Mouse (Mus musculus): ENCODE measurements around the gene Hdhd5. TPM values are rescaled to one million over a fixed set of nuclear protein-coding genes. Genes with fewer than 3 reads are reported as not detected.

Gene Hdhd5
- polyA plus RNA-seq, 1 experiment from 2014 or later = 15.8 TPM

DNA sequence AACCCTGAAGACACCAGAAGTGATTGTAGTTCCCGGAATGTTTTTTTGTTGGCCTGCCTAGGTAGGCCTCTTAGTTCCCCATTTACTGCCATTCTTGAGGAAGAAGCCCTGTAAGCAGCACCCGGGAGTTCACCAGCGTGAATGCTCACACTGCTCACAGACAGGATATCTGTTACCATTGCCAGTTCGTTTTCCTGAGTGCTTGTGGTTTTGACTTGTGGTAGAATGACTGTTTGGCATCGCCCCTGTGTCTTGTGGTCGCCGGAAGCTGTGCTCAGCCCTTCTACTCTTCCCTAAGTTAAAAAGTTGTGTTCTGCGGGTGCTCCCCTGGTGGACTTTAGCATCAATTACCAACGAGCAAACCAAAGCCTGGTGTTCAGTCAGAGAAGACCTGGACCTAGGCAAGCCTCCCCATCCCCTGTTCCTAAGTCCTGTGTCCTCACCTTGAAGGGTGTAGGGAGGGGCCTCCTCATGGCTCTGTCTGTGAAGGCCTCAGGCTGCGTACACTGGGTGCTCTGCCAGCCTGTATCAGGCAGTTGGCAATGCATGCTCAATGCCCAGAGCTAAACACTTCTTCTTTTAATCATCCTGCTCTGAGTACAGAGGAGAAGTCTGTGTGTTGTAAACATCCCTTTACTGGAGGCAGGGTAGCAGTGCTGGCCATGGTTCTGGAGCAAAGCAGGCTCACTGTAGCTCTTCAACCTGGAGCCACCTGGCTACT lies 64.3 kb downstream of the Hdhd5 start:
- WGBS = 73% methylated on average over 10 of the region's 10 CpGs
- ATAC-seq = no peak

DNA sequence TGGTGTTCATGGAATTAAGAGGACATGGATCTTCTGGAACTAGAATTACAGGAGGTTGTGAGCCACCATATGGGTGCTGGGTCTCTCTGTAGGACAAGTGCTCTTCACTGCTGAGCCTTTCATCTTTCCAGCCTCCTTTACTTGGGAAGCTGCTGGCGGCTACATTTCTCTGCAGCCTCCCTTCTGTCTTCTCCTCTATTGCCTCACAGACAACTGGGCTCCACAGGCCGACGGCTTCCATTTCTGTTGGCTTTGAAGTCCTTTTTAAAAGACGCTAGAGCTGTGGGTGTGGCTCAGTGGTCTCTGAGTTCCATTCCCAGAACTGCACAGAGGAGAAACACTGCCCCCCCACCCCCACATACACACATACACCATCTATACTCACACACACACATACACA lies 65.7 kb downstream of the Hdhd5 start:
- H3K36me3 ChIP-seq (ENCODE audit: control insufficient read depth, insufficient read depth, low read length) = no peaks in the 10 kb centered on the region
- peaks cover 10% of the 10 kb centered on the region for H3K4me1 ChIP-seq (ENCODE audit: control insufficient read depth, insufficient read depth, low read length)
- no peak overlapping the region for H3K9ac ChIP-seq (ENCODE audit: low read depth, low read length)
- H3K9me3 ChIP-seq (ENCODE audit: control insufficient read depth, low read length) = no peaks in the 10 kb centered on the region
- WGBS = 53% methylated on average over 4 of the region's 4 CpGs
- H3K27ac ChIP-seq (ENCODE audit: low read length) = no peak overlapping the region
- no peak for ATAC-seq
- peaks cover 15% of the 10 kb centered on the region; the same call in 1 of the 2 replicates for H3K27me3 ChIP-seq (replicated peaks; ENCODE audit: control insufficient read depth, insufficient read depth, low read length)
- no peak overlapping the region for H3K4me2 ChIP-seq (ENCODE audit: low read depth, low read length)
- H3K4me3 ChIP-seq (ENCODE audit: low read length) = no peak overlapping the region

More for the DNA sequence above, 64.3 kb downstream of the Hdhd5 start:
- Histone ChIP-seq H3K9me3 (ENCODE audit: control insufficient read depth, low read length) (no peaks in the 10 kb centered on the region), H3K4me1 (ENCODE audit: control insufficient read depth, insufficient read depth, low read length) (peaks cover 10% of the 10 kb centered on the region), H3K4me2 (ENCODE audit: low read depth, low read length) (no peak overlapping the region), H3K9ac (ENCODE audit: low read depth, low read length) (no peak overlapping the region), H3K27me3 (replicated peaks; ENCODE audit: control insufficient read depth, insufficient read depth, low read length) (peaks cover 10% of the 10 kb centered on the region; the same call in 1 of the 2 replicates), H3K27ac (ENCODE audit: low read length) (no peak overlapping the region), H3K36me3 (ENCODE audit: control insufficient read depth, insufficient read depth, low read length) (no peaks in the 10 kb centered on the region), H3K4me3 (ENCODE audit: low read length) (no peak overlapping the region)

DNA sequence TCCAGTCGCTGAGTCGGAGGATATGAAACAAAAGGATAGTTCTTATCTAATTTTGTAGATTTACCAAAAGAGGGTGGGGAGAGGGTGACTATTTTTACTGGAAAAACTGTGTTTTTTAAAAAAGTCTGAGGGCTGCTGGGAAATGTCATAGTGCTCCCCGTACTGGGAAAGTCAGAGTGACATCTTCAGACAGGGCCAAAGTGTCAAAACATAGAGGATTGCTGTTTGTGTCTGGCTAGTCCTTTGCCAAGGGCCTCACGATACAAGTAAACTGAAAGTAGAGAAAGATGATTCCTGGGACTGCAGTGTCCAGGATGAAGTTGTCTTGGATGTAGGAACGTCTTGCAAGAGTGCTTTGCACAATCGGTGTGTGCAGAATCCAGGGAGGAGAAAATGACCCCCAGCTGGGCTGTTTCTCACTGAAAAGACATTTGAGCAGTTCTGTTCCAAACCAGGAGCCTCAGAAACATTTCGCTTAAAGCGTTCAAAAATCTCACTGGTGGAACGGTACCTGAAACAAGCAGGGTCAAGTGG lies 66.6 kb downstream of the Hdhd5 start:
- ATAC-seq = no peak
- H3K4me2 ChIP-seq (ENCODE audit: low read depth, low read length) = peak overlapping the region; percentile 87; the same call in 1 of the 2 replicates
- no peak overlapping the region for H3K27ac ChIP-seq (ENCODE audit: low read length)
- no peak overlapping the region for H3K9ac ChIP-seq (ENCODE audit: low read depth, low read length)
- H3K27me3 ChIP-seq (replicated peaks; ENCODE audit: control insufficient read depth, insufficient read depth, low read length) = peaks cover 15% of the 10 kb centered on the region; the same call in 1 of the 2 replicates
- H3K4me1 ChIP-seq (ENCODE audit: control insufficient read depth, insufficient read depth, low read length) = peaks cover 10% of the 10 kb centered on the region
- no peaks in the 10 kb centered on the region for H3K36me3 ChIP-seq (ENCODE audit: control insufficient read depth, insufficient read depth, low read length)
- WGBS = 52% methylated on average over 9 of the region's 9 CpGs
- peak overlapping the region; percentile 73 for H3K4me3 ChIP-seq (ENCODE audit: low read length)
- H3K9me3 ChIP-seq (ENCODE audit: control insufficient read depth, low read length) = no peaks in the 10 kb centered on the region

GRCm38 (mm10) chr6:120463884-120464283 lies 67.2 kb downstream of the Hdhd5 start:
- H3K27ac ChIP-seq (ENCODE audit: low read length) = no peak overlapping the region
- peak overlapping the region; percentile 73 for H3K4me3 ChIP-seq (ENCODE audit: low read length)
- no peaks in the 10 kb centered on the region for H3K36me3 ChIP-seq (ENCODE audit: control insufficient read depth, insufficient read depth, low read length)
- 9% methylated on average over 11 of the region's 11 CpGs for WGBS
- ATAC-seq = 0 out of 2 replicates have a peak, but pooled peaks have one; percentile 16
- peak overlapping the region; percentile 87 for H3K4me2 ChIP-seq (ENCODE audit: low read depth, low read length)
- H3K4me1 ChIP-seq (ENCODE audit: control insufficient read depth, insufficient read depth, low read length) = peaks cover 10% of the 10 kb centered on the region
- peak overlapping the region; percentile 77 for H3K9ac ChIP-seq (ENCODE audit: low read depth, low read length)
- H3K9me3 ChIP-seq (ENCODE audit: control insufficient read depth, low read length) = no peaks in the 10 kb centered on the region
- peaks cover 15% of the 10 kb centered on the region; the same call in 1 of the 2 replicates for H3K27me3 ChIP-seq (replicated peaks; ENCODE audit: control insufficient read depth, insufficient read depth, low read length)

DNA sequence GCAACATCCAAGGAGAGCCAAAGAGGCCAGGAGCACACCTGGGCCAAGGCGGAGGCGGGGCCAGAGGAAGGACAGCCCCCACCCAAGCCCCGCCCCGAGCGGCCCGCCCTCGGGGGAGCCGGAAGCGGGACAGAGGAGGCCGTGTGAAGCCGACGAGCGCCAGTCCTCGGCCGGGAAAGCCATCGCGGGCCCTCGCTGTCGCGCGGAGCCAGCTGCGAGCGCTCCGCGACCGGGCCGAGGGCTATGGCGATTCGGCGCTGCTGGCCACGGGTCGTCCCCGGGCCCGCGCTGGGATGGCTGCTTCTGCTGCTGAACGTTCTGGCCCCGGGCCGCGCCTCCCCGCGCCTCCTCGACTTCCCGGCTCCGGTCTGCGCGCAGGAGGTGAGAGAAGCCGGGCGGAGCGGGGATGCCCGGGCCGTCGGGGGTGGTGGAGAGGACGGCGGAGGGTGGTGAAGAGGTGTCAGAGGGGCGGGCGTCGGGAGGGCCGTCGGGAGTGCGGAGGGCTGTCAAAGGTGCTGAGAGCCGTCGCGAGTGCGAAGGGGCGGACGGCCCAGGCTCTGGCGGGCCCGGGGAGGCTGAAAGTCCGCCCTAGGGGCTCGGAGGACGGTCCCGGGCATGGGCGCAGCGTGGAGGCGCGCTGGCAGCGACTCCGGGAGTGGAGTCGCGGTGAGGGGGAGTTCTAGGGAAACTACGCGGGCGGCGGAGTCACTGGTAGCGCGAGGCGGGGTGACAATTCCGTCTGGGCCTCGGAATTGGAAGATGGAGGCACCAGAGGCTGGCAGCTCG lies 67.8 kb downstream of the Hdhd5 start, which contains the start of gene Il17ra:
Gene Il17ra (plus strand): TSS at position 162 of the 786 bp plus-strand sequence.
- H3K27ac ChIP-seq (ENCODE audit: low read length) = peak within 1 kb of the TSS; percentile 45; the same call in 1 of the 2 replicates
- H3K27me3 ChIP-seq (replicated peaks; ENCODE audit: control insufficient read depth, insufficient read depth, low read length) = peaks cover 15% of the 10 kb centered on the region; the same call in 1 of the 2 replicates
- peak within 1 kb of the TSS; percentile 73 for H3K4me3 ChIP-seq (ENCODE audit: low read length)
- ATAC-seq = peak; percentile 98
- H3K4me1 ChIP-seq (ENCODE audit: control insufficient read depth, insufficient read depth, low read length) = peaks cover 10% of the 10 kb centered on the region
- no peaks in the 10 kb centered on the region for H3K36me3 ChIP-seq (ENCODE audit: control insufficient read depth, insufficient read depth, low read length)
- H3K9ac ChIP-seq (ENCODE audit: low read depth, low read length) = peak within 1 kb of the TSS; percentile 77
- peak within 1 kb of the TSS; percentile 87 for H3K4me2 ChIP-seq (ENCODE audit: low read depth, low read length)
- no peaks in the 10 kb centered on the region for H3K9me3 ChIP-seq (ENCODE audit: control insufficient read depth, low read length)
- under 1% methylated on average over 84 of the region's 90 CpGs for WGBS

GRCm38 (mm10) chr6:120462251-120462650 lies 68.9 kb downstream of the Hdhd5 start:
- no peaks in the 10 kb centered on the region for H3K36me3 ChIP-seq (ENCODE audit: control insufficient read depth, insufficient read depth, low read length)
- ATAC-seq = no peak
- H3K4me1 ChIP-seq (ENCODE audit: control insufficient read depth, insufficient read depth, low read length) = peaks cover 10% of the 10 kb centered on the region
- no peak overlapping the region for H3K4me3 ChIP-seq (ENCODE audit: low read length)
- WGBS = 52% methylated on average over 6 of the region's 6 CpGs
- H3K4me2 ChIP-seq (ENCODE audit: low read depth, low read length) = no peak overlapping the region
- H3K27ac ChIP-seq (ENCODE audit: low read length) = no peak overlapping the region
- H3K9me3 ChIP-seq (ENCODE audit: control insufficient read depth, low read length) = no peaks in the 10 kb centered on the region
- no peak overlapping the region for H3K9ac ChIP-seq (ENCODE audit: low read depth, low read length)
- H3K27me3 ChIP-seq (replicated peaks; ENCODE audit: control insufficient read depth, insufficient read depth, low read length) = peaks cover 15% of the 10 kb centered on the region; the same call in 1 of the 2 replicates

- 75% methylated on average over 15 of the region's 15 CpGs for WGBS
- H3K4me1 ChIP-seq (ENCODE audit: control insufficient read depth, insufficient read depth, low read length) = peaks cover 10% of the 10 kb centered on the region
- H3K4me3 ChIP-seq (ENCODE audit: low read length) = no peak overlapping the region
- H3K27me3 ChIP-seq (replicated peaks; ENCODE audit: control insufficient read depth, insufficient read depth, low read length) = peaks cover 15% of the 10 kb centered on the region; the same call in 1 of the 2 replicates
- H3K27ac ChIP-seq (ENCODE audit: low read length) = no peak overlapping the region
- no peak overlapping the region for H3K4me2 ChIP-seq (ENCODE audit: low read depth, low read length)
- no peak for ATAC-seq
- no peaks in the 10 kb centered on the region for H3K36me3 ChIP-seq (ENCODE audit: control insufficient read depth, insufficient read depth, low read length)
- no peak overlapping the region for H3K9ac ChIP-seq (ENCODE audit: low read depth, low read length)
- no peaks in the 10 kb centered on the region for H3K9me3 ChIP-seq (ENCODE audit: control insufficient read depth, low read length)
Observed at GRCm38 (mm10) chr6:120461217-120461616, 69.9 kb downstream of the Hdhd5 start.
